Mouse (Mus musculus): Measurements from ENCODE around the gene Cux2.

Gene Cux2

GRCm38 (mm10) chr5:121820161-121820560, 229.7 kb downstream of the Cux2 start:
- no peak for DNase-seq (ENCODE audit: low read depth, low spot score)

GRCm38 (mm10) chr5:121819559-121819958, 230.3 kb downstream of the Cux2 start:
- no peak for DNase-seq (ENCODE audit: low read depth, low spot score)

DNA sequence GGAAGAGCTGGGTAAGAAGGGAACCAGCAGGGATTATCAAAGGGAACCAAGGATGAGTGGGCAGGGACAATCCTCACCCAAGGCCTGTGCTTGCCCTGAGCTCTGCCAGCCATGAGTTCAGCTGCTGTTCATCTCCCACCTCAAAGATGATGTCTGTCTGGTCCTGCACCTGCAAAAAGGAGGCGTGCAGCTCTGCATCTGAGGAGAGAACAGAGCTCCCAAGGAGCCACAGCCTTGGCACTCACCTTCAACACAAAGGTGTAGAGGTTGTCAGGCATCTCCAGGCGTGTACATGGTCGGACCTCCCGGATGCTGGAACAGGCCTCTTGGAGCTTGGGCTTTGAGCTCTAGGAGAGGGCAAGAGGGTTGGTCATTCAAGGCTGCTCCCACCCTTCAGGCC, 231.0 kb downstream of the Cux2 start:
- no peak for DNase-seq (ENCODE audit: low read depth, low spot score)

GRCm38 (mm10) chr5:121818401-121818800, 231.5 kb downstream of the Cux2 start:
- DNase-seq (ENCODE audit: low read depth, low spot score), result no peak

- no peak for DNase-seq (ENCODE audit: low read depth, low spot score)
Measured at GRCm38 (mm10) chr5:121817551-121817950, 232.4 kb downstream of the Cux2 start.

DNA sequence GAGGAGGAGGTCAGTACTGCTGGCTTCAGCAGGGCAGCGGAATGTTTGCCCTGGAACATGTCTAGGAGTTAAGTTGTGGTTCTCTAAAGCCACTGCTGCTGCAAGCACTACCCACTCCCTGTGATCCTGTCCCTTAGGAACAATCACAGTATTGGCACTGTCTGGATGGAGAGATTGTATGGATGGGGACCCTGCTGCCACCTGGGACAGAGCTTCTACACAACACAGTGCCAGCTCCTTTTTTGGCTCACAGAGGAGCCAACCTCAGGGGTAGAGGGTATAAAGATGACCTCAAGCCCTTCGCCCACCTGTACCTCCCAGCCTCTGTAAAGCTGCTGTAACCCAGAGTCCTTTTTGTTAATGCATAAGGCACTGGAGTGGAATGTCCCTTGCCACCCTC, 233.3 kb downstream of the Cux2 start:
- DNase-seq (ENCODE audit: low read depth, low spot score), result no peak

- no peak for DNase-seq (ENCODE audit: low read depth, low spot score)
Measured at GRCm38 (mm10) chr5:121815867-121816380, 234.0 kb downstream of the Cux2 start.

GRCm38 (mm10) chr5:121815067-121815466, 234.8 kb downstream of the Cux2 start:
- peak; percentile 42 for DNase-seq (ENCODE audit: low read depth, low spot score)

- no peak for DNase-seq (ENCODE audit: low read depth, low spot score)
Measured at GRCm38 (mm10) chr5:121813744-121814143, 236.2 kb downstream of the Cux2 start.

GRCm38 (mm10) chr5:121812526-121813243, 237.2 kb downstream of the Cux2 start:
- no peak for DNase-seq (ENCODE audit: low read depth, low spot score)

- no peak for DNase-seq (ENCODE audit: low read depth, low spot score)
Measured at GRCm38 (mm10) chr5:121811485-121811931, 238.4 kb downstream of the Cux2 start.

GRCm38 (mm10) chr5:121810331-121811151, 239.4 kb downstream of the Cux2 start:
- no peak for DNase-seq (ENCODE audit: low read depth, low spot score)

DNA sequence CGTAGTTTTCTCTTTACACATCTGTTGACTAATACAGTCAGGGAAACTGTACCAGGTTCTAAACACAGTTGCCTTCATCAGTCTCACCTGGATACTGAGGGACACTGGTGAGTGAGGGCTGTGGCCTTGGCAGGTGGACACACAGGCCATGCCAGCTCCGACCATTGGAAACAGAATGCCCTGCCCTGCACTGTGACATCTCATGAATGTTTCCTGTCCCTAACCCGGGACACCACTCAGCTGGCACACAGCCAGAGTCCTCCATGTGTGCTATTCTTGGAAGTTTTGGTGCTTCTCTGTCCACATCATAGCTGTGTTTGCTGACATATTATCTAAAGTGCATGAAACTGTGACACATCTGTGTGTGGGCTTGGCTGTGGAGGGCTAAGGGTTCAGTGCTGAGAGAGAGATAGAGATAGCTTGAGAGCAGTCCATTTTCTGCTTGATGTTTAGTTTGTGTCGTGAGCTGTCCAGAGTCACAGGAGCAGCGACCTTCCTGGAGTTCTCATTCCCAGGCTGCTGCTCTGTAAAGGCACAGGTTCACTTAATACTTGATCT, 240.2 kb downstream of the Cux2 start:
- no peak for DNase-seq (ENCODE audit: low read depth, low spot score)

GRCm38 (mm10) chr5:121808202-121808601, 241.7 kb downstream of the Cux2 start:
- DNase-seq (ENCODE audit: low read depth, low spot score), result no peak

DNA sequence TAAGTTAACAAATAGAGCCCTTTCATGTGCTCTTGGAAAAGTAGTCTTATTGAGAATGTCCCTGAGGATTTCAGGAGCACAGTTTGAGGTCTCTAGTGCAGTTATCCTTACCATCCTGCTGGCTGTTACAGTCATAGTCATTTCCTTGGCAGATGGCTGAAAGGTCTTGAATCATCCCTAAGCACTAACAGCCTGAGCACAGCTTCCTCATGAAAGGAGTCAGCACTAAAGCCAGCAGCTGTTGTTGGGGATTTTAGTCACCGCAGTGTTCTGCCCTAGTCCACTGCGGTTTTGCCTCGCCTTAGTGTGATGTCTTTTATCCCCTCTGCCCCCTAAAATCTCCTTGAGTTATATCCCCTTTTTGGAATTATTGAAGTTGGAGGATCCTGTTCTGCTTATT, 242.7 kb downstream of the Cux2 start:
- no peak for DNase-seq (ENCODE audit: low read depth, low spot score)

Measured in WW6 (cell line).